29 mouse cellular contexts compared by ENCODE assay signal in genomic region chr2:154807689-154808088, GRCm38 (mm10). TPM values are rescaled to one million over a fixed set of nuclear protein-coding genes. Genes with fewer than 3 reads are reported as not detected.
"Had no signal": no experiment of that assay in that cellular context is flagged by ENCODE, and none has a peak within 500 bp of the region (broad histone marks: within the 10 kb centered on the region; RNA-seq: fewer than 3 reads in every experiment).

No protein-coding gene starts in this region.

- H3K4me3 ChIP-seq: liver, embryonic 15.5 days; lung, embryonic 15.5 days; megakaryocyte, embryonic 14.5 days; midbrain, embryonic 13.5 days; midbrain, embryonic 15.5 days; neural tube, embryonic 13.5 days; neural tube, embryonic 15.5 days; stomach, embryonic 15.5 days had no signal

- H3K9ac ChIP-seq: liver, embryonic 15.5 days; liver, postnatal 0 days; lung, embryonic 15.5 days; midbrain, embryonic 13.5 days; midbrain, embryonic 15.5 days; neural tube, embryonic 13.5 days; neural tube, embryonic 15.5 days; stomach, embryonic 15.5 days had no signal

- H3K36me3 ChIP-seq: lung, embryonic 15.5 days; midbrain, embryonic 13.5 days; midbrain, embryonic 15.5 days; neural tube, embryonic 13.5 days; neural tube, embryonic 15.5 days; stomach, embryonic 15.5 days had no signal

- DNase-seq: liver, postnatal 0 days; lung, adult 2 months; lung, postnatal 14 days; lung, postnatal 36 days; right cerebral cortex, postnatal 25 days; right cerebral cortex, postnatal 4 days; spleen, adult 18-20 months; thymus, adult 2 months; thymus, postnatal 25 days; thymus, postnatal 4 days had no signal

- H3K27ac ChIP-seq: liver, embryonic 15.5 days; lung, embryonic 15.5 days; macrophage; midbrain, embryonic 13.5 days; midbrain, embryonic 15.5 days; neural tube, embryonic 13.5 days; neural tube, embryonic 15.5 days; stomach, embryonic 15.5 days; stomach, postnatal 0 days had no signal

- H3K27me3 ChIP-seq: liver, embryonic 15.5 days; lung, embryonic 15.5 days; megakaryocyte, embryonic 14.5 days; midbrain, embryonic 13.5 days; midbrain, embryonic 15.5 days; neural tube, embryonic 13.5 days; neural tube, embryonic 15.5 days; stomach, embryonic 15.5 days had no signal

RNA-seq across cellular contexts. Expression of gene a, which starts 16.5 kb away (rescaled TPM):
- total RNA-seq: megakaryocyte progenitor cell, adult 5-6 weeks; midbrain, postnatal 0 days; monocyte, adult 5-6 weeks had no signal
- polyA plus RNA-seq: liver, postnatal 0 days; lung, adult 2 months; lung, embryonic 15.5 days; lung, postnatal 0 days; macrophage; neural tube, embryonic 13.5 days; urinary bladder, adult 2 months had no signal

RNA-seq across cellular contexts. Expression of gene Gm14214, which starts 37.9 kb away (rescaled TPM):
- total RNA-seq: megakaryocyte progenitor cell, adult 5-6 weeks; midbrain, postnatal 0 days; monocyte, adult 5-6 weeks had no signal
- polyA plus RNA-seq: liver, embryonic 15.5 days; liver, postnatal 0 days; lung, adult 2 months; lung, embryonic 15.5 days; lung, postnatal 0 days; macrophage; midbrain, embryonic 11.5 days; midbrain, embryonic 13.5 days; midbrain, embryonic 15.5 days; midbrain, postnatal 0 days; neural tube, embryonic 11.5 days; neural tube, embryonic 13.5 days; neural tube, embryonic 15.5 days; small intestine, adult 2 months; stomach, embryonic 15.5 days; stomach, postnatal 0 days; testis, adult 2 months; thymus, adult 2 months; urinary bladder, adult 2 months had no signal
